Mouse (Mus musculus) limb, embryonic 12.5 days (tissue): ENCODE data around the gene Msi2. TPM values are rescaled to one million over a fixed set of nuclear protein-coding genes. Genes with fewer than 3 reads are reported as not detected.

Source experiments
- ATAC-seq: fragments of 200-750 bp; cut with Nextera tagmentation; 2 replicates; pipeline ENCODE4 v1.8.0; 2017; ENCODE audit warnings: low read depth, moderate TSS enrichment; ENCODE audit not compliant: insufficient number of reproducible peaks, insufficient read depth, low FRiP score, low TSS enrichment
- H3K27ac ChIP-seq: fragments of 300-500 bp; sonication (generic); 2 replicates; pipeline ENCODE4 v1.5.1; 2016; ENCODE audit warnings: mild to moderate bottlenecking, moderate library complexity
- H3K27me3 ChIP-seq: fragments of 300-500 bp; sonication (generic); 2 replicates; pipeline ENCODE4 v1.6.1; 2016; ENCODE audit warnings: mild to moderate bottlenecking, moderate library complexity
- H3K36me3 ChIP-seq: fragments of 300-500 bp; sonication (generic); 2 replicates; pipeline ENCODE4 v1.6.1; 2016; ENCODE audit warnings: mild to moderate bottlenecking, moderate library complexity
- H3K4me1 ChIP-seq: fragments of 300-500 bp; sonication (generic); replicated peaks from 2 replicates; pipeline ENCODE4 v1.6.1; 2016
- H3K4me2 ChIP-seq: fragments of 300-500 bp; sonication (generic); 2 replicates; pipeline ENCODE4 v1.6.1; 2016; ENCODE audit warnings: mild to moderate bottlenecking, moderate library complexity
- H3K4me3 ChIP-seq: fragments of 300-500 bp; sonication (generic); replicated peaks from 2 replicates; pipeline ENCODE4 v1.5.1; 2016; ENCODE audit warnings: mild to moderate bottlenecking
- H3K9ac ChIP-seq: fragments of 300-500 bp; sonication (generic); replicated peaks from 2 replicates; pipeline ENCODE4 v1.6.1; 2016; ENCODE audit warnings: mild to moderate bottlenecking, moderate library complexity
- H3K9me3 ChIP-seq: fragments of 300-500 bp; sonication (generic); 2 replicates; pipeline ENCODE4 v1.6.1; 2016; ENCODE audit warnings: mild to moderate bottlenecking, moderate library complexity
- WGBS: fragments of 180-500 bp; shearing (Covaris S2); methylation state at CpG from one replicate; pipeline ENCODE4 v1.1.7; 2016; 5-methylcytosine and 5-hydroxymethylcytosine counted together
- polyA plus RNA-seq: library from polyadenylated mRNA; unstranded; fragments of >200 nt; fragmentation: Nextera tagmentation; extraction: Ambion mirVana; gene quantifications from 2 replicates; pipeline ENCODE4 v1.2.1, GENCODE M21; 2016

The Msi2 gene
- polyA plus RNA-seq, 1 experiment from 2014 or later = 24.0 TPM

DNA sequence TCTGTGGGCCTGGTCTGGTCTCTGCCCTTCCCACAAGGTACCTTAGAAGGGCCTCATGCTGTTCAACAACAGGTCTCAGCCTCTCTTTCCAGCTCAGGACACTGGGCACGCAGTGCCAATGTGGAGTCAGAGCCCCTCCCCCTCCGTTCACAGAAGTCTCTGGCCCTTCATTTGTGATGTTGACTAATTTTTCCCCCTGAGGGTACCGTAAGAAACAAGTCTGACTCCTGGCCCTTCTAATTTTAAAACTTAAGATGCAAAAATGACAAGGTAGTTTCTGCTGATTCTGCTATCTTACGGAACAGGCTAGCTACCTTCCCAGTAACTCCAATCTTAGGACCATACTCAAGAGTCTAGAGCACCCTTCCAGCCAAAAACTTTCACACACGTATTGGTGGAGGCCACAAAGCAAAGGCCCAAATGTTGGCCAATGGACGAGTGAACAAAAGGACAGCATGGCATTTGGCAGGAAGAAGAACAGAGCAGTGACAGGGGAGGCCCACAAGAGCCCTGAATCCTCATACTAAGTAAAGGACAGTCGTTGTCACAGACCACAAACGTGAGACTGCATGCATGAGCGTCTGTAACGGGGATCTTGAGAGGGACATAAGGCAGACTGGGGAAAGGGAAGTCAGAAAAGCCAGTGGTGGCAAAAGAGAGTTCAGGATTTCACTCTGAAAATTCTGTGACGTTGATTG is 120.0 kb downstream of the Msi2 start:
- WGBS = 61% methylated on average over 11 of the region's 11 CpGs
- Histone ChIP-seq H3K27ac (peak overlapping the region; percentile 41; the same call in 1 of the 2 replicates), H3K9ac (no peak overlapping the region)

GRCm38 (mm10) chr11:88595616-88596015 is 122.7 kb downstream of the Msi2 start:
- H3K36me3 ChIP-seq = no peaks in the 10 kb centered on the region
- peak overlapping the region; percentile 57; the same call in 1 of the 2 replicates for H3K27ac ChIP-seq
- no peak overlapping the region for H3K9ac ChIP-seq
- no peaks in the 10 kb centered on the region for H3K9me3 ChIP-seq
- ATAC-seq = no peak
- H3K4me3 ChIP-seq = no peak overlapping the region
- H3K4me1 ChIP-seq = peaks cover 70% of the 10 kb centered on the region
- no peaks in the 10 kb centered on the region for H3K27me3 ChIP-seq
- 17% methylated on average over 2 of the region's 4 CpGs for WGBS
- no peak overlapping the region for H3K4me2 ChIP-seq

More for the DNA sequence above, 120.0 kb downstream of the Msi2 start:
- H3K36me3 ChIP-seq = peaks cover 20% of the 10 kb centered on the region; the same call in 1 of the 2 replicates
- H3K4me1 ChIP-seq = peaks cover 72% of the 10 kb centered on the region
- no peaks in the 10 kb centered on the region for H3K9me3 ChIP-seq
- no peak overlapping the region for H3K4me2 ChIP-seq
- no peak overlapping the region for H3K4me3 ChIP-seq
- no peaks in the 10 kb centered on the region for H3K27me3 ChIP-seq
- no peak for ATAC-seq

GRCm38 (mm10) chr11:88594804-88595611 is 123.3 kb downstream of the Msi2 start:
- Histone ChIP-seq H3K4me3 (no peak overlapping the region), H3K4me1 (peaks cover 68% of the 10 kb centered on the region), H3K4me2 (no peak overlapping the region), H3K36me3 (no peaks in the 10 kb centered on the region), H3K9ac (no peak overlapping the region), H3K9me3 (no peaks in the 10 kb centered on the region), H3K27ac (peak overlapping the region; percentile 57), H3K27me3 (no peaks in the 10 kb centered on the region)
- WGBS = 54% methylated on average over 13 of the region's 13 CpGs
- no peak for ATAC-seq

DNA sequence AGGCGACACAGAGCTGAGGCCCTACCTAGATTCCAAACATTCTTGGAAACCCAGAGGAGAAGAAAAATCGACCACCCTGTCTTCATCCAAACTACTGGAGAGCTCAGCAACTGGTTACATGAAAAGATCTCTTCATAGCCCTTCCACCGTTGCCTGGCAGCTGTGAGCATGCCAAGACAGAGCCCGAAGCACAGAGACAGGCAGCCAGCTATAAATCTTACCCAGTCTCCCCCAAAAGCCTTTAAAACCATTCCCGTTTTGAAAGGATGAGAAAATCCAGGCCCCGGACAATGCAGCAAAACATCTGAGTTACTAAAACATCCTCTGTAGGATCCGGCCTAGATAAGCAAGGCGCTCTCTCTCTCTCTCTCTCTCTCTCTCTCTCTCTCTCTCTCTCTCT is 124.3 kb downstream of the Msi2 start:
- Histone ChIP-seq H3K9me3 (no peaks in the 10 kb centered on the region), H3K9ac (no peak overlapping the region), H3K4me3 (no peak overlapping the region), H3K4me1 (peaks cover 68% of the 10 kb centered on the region), H3K4me2 (no peak overlapping the region), H3K27me3 (no peaks in the 10 kb centered on the region), H3K36me3 (peaks cover 9% of the 10 kb centered on the region; the same call in 1 of the 2 replicates), H3K27ac (peak overlapping the region; percentile 9)
- WGBS = 14% methylated on average over 8 of the region's 8 CpGs
- ATAC-seq = peak; percentile 42; the same call in 1 of the 2 replicates

GRCm38 (mm10) chr11:88592099-88592498 is 126.2 kb downstream of the Msi2 start:
- Histone ChIP-seq H3K36me3 (peaks cover 13% of the 10 kb centered on the region; the same call in 1 of the 2 replicates), H3K9ac (no peak overlapping the region), H3K27ac (no peak overlapping the region; the same call in 1 of the 2 replicates), H3K4me2 (no peak overlapping the region), H3K4me1 (peaks cover 74% of the 10 kb centered on the region), H3K4me3 (no peak overlapping the region), H3K9me3 (no peaks in the 10 kb centered on the region), H3K27me3 (no peaks in the 10 kb centered on the region)
- no peak for ATAC-seq
- WGBS = 90% methylated on average over 8 of the region's 8 CpGs

GRCm38 (mm10) chr11:88590647-88591046 is 127.7 kb downstream of the Msi2 start:
- Histone ChIP-seq H3K9me3 (no peaks in the 10 kb centered on the region), H3K4me3 (no peak overlapping the region), H3K4me2 (no peak overlapping the region), H3K27ac (no peak overlapping the region), H3K27me3 (no peaks in the 10 kb centered on the region), H3K9ac (no peak overlapping the region), H3K36me3 (peaks cover 13% of the 10 kb centered on the region; the same call in 1 of the 2 replicates), H3K4me1 (peaks cover 79% of the 10 kb centered on the region)
- WGBS = 67% methylated on average over 5 of the region's 5 CpGs
- no peak for ATAC-seq

GRCm38 (mm10) chr11:88589641-88590040 is 128.7 kb downstream of the Msi2 start:
- 86% methylated on average over 6 of the region's 6 CpGs for whole genome bisulfite sequencing
- H3K4me1 ChIP-seq = peaks cover 79% of the 10 kb centered on the region

DNA sequence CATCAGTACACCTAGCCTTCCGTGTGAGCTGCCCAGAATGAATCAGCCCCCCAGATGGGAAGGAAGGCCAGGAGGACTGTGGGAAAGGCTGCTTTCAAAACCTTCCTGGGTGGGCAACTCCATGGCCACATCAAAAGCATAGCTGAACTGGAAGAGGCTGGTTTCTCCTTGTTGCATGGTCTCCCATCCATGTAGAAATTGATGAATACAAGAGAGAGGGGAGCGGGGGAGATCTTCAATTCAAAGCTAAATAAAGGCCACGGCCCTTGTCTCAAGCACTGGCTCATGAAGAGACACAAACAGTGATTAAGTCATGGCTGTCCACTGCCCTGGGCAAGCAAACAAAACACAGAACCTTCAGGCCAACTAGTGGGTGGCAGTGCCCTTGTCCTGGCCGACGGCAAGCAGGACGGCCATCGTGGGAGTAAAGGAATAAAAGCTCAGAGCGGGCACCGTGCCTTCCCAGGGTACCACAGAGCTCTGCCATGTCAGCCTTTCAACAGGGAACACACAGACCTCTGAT is 129.6 kb downstream of the Msi2 start:
- Histone ChIP-seq H3K9ac (no peak overlapping the region), H3K27ac (peak overlapping the region; percentile 66; the same call in 1 of the 2 replicates), H3K4me2 (no peak overlapping the region), H3K4me1 (peaks cover 80% of the 10 kb centered on the region), H3K27me3 (no peaks in the 10 kb centered on the region), H3K36me3 (peaks cover 13% of the 10 kb centered on the region; the same call in 1 of the 2 replicates), H3K9me3 (no peaks in the 10 kb centered on the region), H3K4me3 (no peak overlapping the region)
- ATAC-seq = no peak
- 79% methylated on average over 9 of the region's 9 CpGs for WGBS

More at GRCm38 (mm10) chr11:88589641-88590040, 128.7 kb downstream of the Msi2 start:
- Histone ChIP-seq H3K27ac (no peak overlapping the region), H3K27me3 (no peaks in the 10 kb centered on the region), H3K4me3 (no peak overlapping the region), H3K9ac (no peak overlapping the region), H3K4me2 (no peak overlapping the region), H3K9me3 (no peaks in the 10 kb centered on the region), H3K36me3 (peaks cover 13% of the 10 kb centered on the region; the same call in 1 of the 2 replicates)
- ATAC-seq = no peak

- 76% methylated on average over 5 of the region's 5 CpGs for WGBS
- no peaks in the 10 kb centered on the region for H3K9me3 ChIP-seq
- peaks cover 13% of the 10 kb centered on the region; the same call in 1 of the 2 replicates for H3K36me3 ChIP-seq
- no peaks in the 10 kb centered on the region for H3K27me3 ChIP-seq
- H3K4me3 ChIP-seq = no peak overlapping the region
- no peak overlapping the region for H3K4me2 ChIP-seq
- no peak overlapping the region for H3K9ac ChIP-seq
- no peak overlapping the region for H3K27ac ChIP-seq
- ATAC-seq = no peak
- peaks cover 81% of the 10 kb centered on the region for H3K4me1 ChIP-seq
These were observed 130.6 kb downstream of the Msi2 start for GRCm38 (mm10) chr11:88587710-88588109.

DNA sequence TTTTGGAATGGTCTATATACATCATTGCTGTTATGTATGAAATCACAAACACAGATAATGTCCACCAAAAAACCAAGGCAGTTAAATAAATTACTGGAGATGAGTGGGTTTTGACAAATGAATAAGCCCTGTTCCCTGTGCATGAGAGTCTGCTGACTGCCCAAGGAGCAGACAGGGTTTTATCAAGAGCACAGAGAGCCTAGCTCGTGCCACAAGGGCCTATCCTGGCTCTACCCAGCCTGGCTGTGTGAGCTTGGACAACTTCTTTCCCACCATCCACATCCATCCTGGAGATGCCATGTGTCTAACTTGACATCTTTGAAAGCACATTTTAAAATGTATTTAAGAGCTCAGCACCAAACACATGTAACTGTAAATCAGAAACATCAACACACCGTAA is 132.4 kb downstream of the Msi2 start:
- peaks cover 97% of the 10 kb centered on the region for H3K4me1 ChIP-seq
- no peaks in the 10 kb centered on the region for H3K27me3 ChIP-seq
- ATAC-seq = no peak
- 56% methylated on average over 2 of the region's 2 CpGs for WGBS
- no peak overlapping the region for H3K9ac ChIP-seq
- H3K27ac ChIP-seq = no peak overlapping the region
- H3K36me3 ChIP-seq = peaks cover 13% of the 10 kb centered on the region; the same call in 1 of the 2 replicates
- no peaks in the 10 kb centered on the region for H3K9me3 ChIP-seq
- no peak overlapping the region for H3K4me2 ChIP-seq
- no peak overlapping the region for H3K4me3 ChIP-seq

DNA sequence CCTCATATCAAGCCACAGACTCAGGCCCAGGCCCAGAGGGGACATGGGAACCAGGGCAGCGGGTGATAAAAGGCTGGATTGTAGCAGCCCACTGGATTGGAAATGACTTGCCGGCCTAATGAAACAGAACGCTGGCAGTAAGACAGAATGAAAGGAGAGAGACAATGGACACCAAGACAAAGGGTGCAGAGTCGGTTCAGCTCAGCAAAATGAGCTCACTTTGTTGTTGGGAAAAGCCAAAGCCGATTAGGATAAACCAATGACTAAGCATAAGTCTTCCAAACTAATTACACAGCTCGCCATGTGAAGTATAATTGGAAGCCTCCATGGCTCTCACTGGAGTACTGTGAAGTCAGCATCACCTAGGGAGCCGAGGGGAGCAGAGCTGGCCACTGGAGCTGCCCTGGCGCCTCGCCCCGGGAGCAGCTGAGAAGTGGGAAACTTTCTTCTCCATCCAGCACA is 133.1 kb downstream of the Msi2 start:
- peak overlapping the region; percentile 15; the same call in 1 of the 2 replicates for H3K4me2 ChIP-seq
- peak overlapping the region; percentile 86 for H3K27ac ChIP-seq
- no peak overlapping the region; the same call in 1 of the 2 replicates for H3K9ac ChIP-seq
- 13% methylated on average over 10 of the region's 10 CpGs for WGBS
- H3K27me3 ChIP-seq = no peaks in the 10 kb centered on the region
- peaks cover 13% of the 10 kb centered on the region; the same call in 1 of the 2 replicates for H3K36me3 ChIP-seq
- H3K4me3 ChIP-seq = no peak overlapping the region
- peaks cover 95% of the 10 kb centered on the region for H3K4me1 ChIP-seq
- H3K9me3 ChIP-seq = no peaks in the 10 kb centered on the region
- no peak; the same call in 1 of the 2 replicates for ATAC-seq
